Mouse (Mus musculus) MEL (cell line): ENCODE results near the gene 4930524J08Rik. TPM values are rescaled to one million over a fixed set of nuclear protein-coding genes. Genes with fewer than 3 reads are reported as not detected.

Experiments
- DNase-seq: peaks from one replicate; pipeline ENCODE4 v3.0.0; 2011; ENCODE audit warnings: low read depth, low spot score
- H3K27ac ChIP-seq: 2 replicates; pipeline ENCODE4 v1.5.1; 2012; ENCODE audit warnings: low read depth, mild to moderate bottlenecking, control low read depth, low read length, moderate library complexity; ENCODE audit not compliant: control insufficient read depth
- H3K27me3 ChIP-seq, 2 experiments: fragments of 150-350 bp in 1 of 2; sonication (generic) in 1 of 2; 2 replicates each; pipeline ENCODE4 v1.6.1; 2012; ENCODE audit warnings: low read length in 2 of 2, mild to moderate bottlenecking in 2 of 2, improper control_type of control experiment in 1 of 2, moderate library complexity in 1 of 2; ENCODE audit not compliant: insufficient read depth in 2 of 2, control insufficient read depth in 1 of 2
- H3K36me3 ChIP-seq, 2 experiments: 2 replicates each; pipeline ENCODE4 v1.6.1; 2012 to 2014; ENCODE audit warnings: low read length in 2 of 2, improper control_type of control experiment in 1 of 2, inconsistent platforms in 1 of 2, mild to moderate bottlenecking in 1 of 2; ENCODE audit not compliant: insufficient read depth in 2 of 2, control insufficient read depth in 1 of 2
- H3K4me1 ChIP-seq, 2 experiments: fragments of 150-350 bp in 1 of 2; sonication (generic) in 1 of 2; 2 replicates each; pipeline ENCODE4 v1.6.1; 2012; ENCODE audit warnings: low read length in 2 of 2, improper control_type of control experiment in 1 of 2, mild to moderate bottlenecking in 1 of 2; ENCODE audit not compliant: insufficient read depth in 2 of 2, control insufficient read depth in 1 of 2
- H3K4me3 ChIP-seq, 2 experiments: fragments of 150-350 bp in 1 of 2; sonication (generic) in 1 of 2; 2 replicates each; pipeline ENCODE4 v1.5.1; 2012; ENCODE audit warnings: low read depth in 2 of 2, low read length in 2 of 2, mild to moderate bottlenecking in 2 of 2, moderate library complexity in 2 of 2, control low read depth in 1 of 2, improper control_type of control experiment in 1 of 2; ENCODE audit not compliant: control insufficient read depth in 1 of 2, insufficient read depth in 1 of 2
- H3K79me2 ChIP-seq: 2 replicates; pipeline ENCODE4 v1.6.1; 2012; ENCODE audit warnings: mild to moderate bottlenecking, low read length, moderate library complexity; ENCODE audit not compliant: control insufficient read depth, poor library complexity, insufficient read depth
- H3K9ac ChIP-seq: 2 replicates; pipeline ENCODE4 v1.6.1; 2012; ENCODE audit warnings: low read depth, mild to moderate bottlenecking, control low read depth, low read length, moderate library complexity; ENCODE audit not compliant: control insufficient read depth, poor library complexity, severe bottlenecking
- H3K9me3 ChIP-seq: fragments of 150-350 bp; sonication (generic); replicated peaks from 2 replicates; pipeline ENCODE4 v1.6.1; 2012; ENCODE audit warnings: mild to moderate bottlenecking, low read length, improper control_type of control experiment, moderate library complexity; ENCODE audit not compliant: insufficient read depth
- BHLHE40 ChIP-seq: IDR thresholded peaks from 2 replicates; pipeline ENCODE4 v1.6.1; 2012; ENCODE audit warnings: low read depth, mild to moderate bottlenecking, inconsistent platforms, low read length, improper control_type of control experiment, borderline replicate concordance
- CTCF ChIP-seq, 3 experiments: IDR thresholded peaks in 2 of 3; conservative IDR thresholded peaks in 1 of 3; 2 replicates each; pipeline ENCODE4 v1.5.1; 2011 to 2012; ENCODE audit warnings: low read length in 3 of 3, low read depth in 2 of 3, mild to moderate bottlenecking in 2 of 3, improper control_type of control experiment in 1 of 3, inconsistent platforms in 1 of 3, mixed read lengths in 1 of 3, moderate library complexity in 1 of 3; ENCODE audit not compliant: control insufficient read depth in 1 of 3, insufficient read depth in 1 of 3, poor library complexity in 1 of 3, severe bottlenecking in 1 of 3
- EP300 ChIP-seq, 2 experiments: IDR thresholded peaks; 2 replicates each; pipeline ENCODE4 v1.6.1; 2011; ENCODE audit warnings: improper control_type of control experiment in 2 of 2, low read length in 2 of 2, low read depth in 1 of 2, mild to moderate bottlenecking in 1 of 2
- ETS1 ChIP-seq: IDR thresholded peaks from 2 replicates; pipeline ENCODE4 v1.6.1; 2012; ENCODE audit warnings: low read depth, mild to moderate bottlenecking, inconsistent platforms, low read length, improper control_type of control experiment, moderate library complexity
- GABPA ChIP-seq: IDR thresholded peaks from 2 replicates; pipeline ENCODE4 v1.6.1; 2012; ENCODE audit warnings: low read depth, mild to moderate bottlenecking, inconsistent platforms, low read length, improper control_type of control experiment, moderate library complexity
- KAT2A ChIP-seq: conservative IDR thresholded peaks from 2 replicates; pipeline ENCODE4 v1.6.1; 2012; ENCODE audit warnings: low read depth, low read length, improper control_type of control experiment, inconsistent platforms
- MAFK ChIP-seq: IDR thresholded peaks from 2 replicates; pipeline ENCODE4 v1.6.1; 2011; ENCODE audit warnings: low read depth, mild to moderate bottlenecking, low read length, improper control_type of control experiment, borderline replicate concordance
- MYB ChIP-seq: IDR thresholded peaks from 2 replicates; pipeline ENCODE4 v1.6.1; 2011; ENCODE audit warnings: mild to moderate bottlenecking, low read depth, low read length, improper control_type of control experiment
- MYC ChIP-seq: IDR thresholded peaks from 2 replicates; pipeline ENCODE4 v1.6.1; 2011; ENCODE audit warnings: low read depth, mild to moderate bottlenecking, low read length, improper control_type of control experiment, moderate library complexity
- POLR2AphosphoS5 ChIP-seq: IDR thresholded peaks from 2 replicates; pipeline ENCODE4 v1.6.1; 2012; ENCODE audit warnings: low read depth, borderline replicate concordance, mild to moderate bottlenecking, inconsistent platforms, low read length, moderate library complexity, mixed read lengths
- TAL1 ChIP-seq: IDR thresholded peaks from 2 replicates; pipeline ENCODE4 v1.6.1; 2012; ENCODE audit warnings: mild to moderate bottlenecking, inconsistent platforms, low read length, moderate library complexity, mixed read lengths
- TBP ChIP-seq: IDR thresholded peaks from 2 replicates; pipeline ENCODE4 v1.8.0; 2011; ENCODE audit warnings: low read depth, low read length, improper control_type of control experiment
- polyA plus RNA-seq, 2 experiments: library from polyadenylated mRNA; stranded (reverse) in 1 of 2; unstranded in 1 of 2; fragments of >175 nt in 1 of 2; fragments of >200 nt in 1 of 2; gene quantifications; 2 replicates each; pipeline versions ENCODE4 v1.2.1 to v1.2.4; 2012; ENCODE audit warnings: low replicate concordance in 2 of 2, low read depth in 1 of 2; ENCODE audit not compliant: insufficient read length in 2 of 2, insufficient read depth in 1 of 2, missing spikeins in 1 of 2
- total RNA-seq: library from RNA; depleted of rRNA; stranded (reverse); fragments of 300-350 nt; gene quantifications from 2 replicates; pipeline ENCODE4 v1.2.3, GENCODE M21; 2012

Gene 4930524J08Rik
- total and polyA plus RNA-seq, 3 experiments = 1.0 to 6.7 TPM; not detected in 1

- TF ChIP-seq TAL1 (no peak), ETS1 (peak; percentile 69; the same call in 1 of the 2 replicates), MYB (no peak), EP300 (IDR thresholded peaks at IDR 0.05; ENCODE audit: low read depth in 1 of 2, low read length in 2 of 2) (peak; percentile 32 to 57; a peak in 3 of 4 replicates), MYC (peak; percentile 67; the same call in 1 of the 2 replicates), MAFK (no peak), GABPA (no peak), CTCF (IDR thresholded peaks at IDR 0.05 in 2 of 3, conservative IDR thresholded peaks at IDR 0.05 in 1 of 3; ENCODE audit: control insufficient read depth in 1 of 3, insufficient read depth in 1 of 3, low read depth in 2 of 3, low read length in 3 of 3, poor library complexity in 1 of 3, severe bottlenecking in 1 of 3) (no peak)
- TF ChIP-seq, all 39 proteins: peak for 15
Measured at GRCm38 (mm10) chr5:99983452-99984061, 4.7 kb downstream of the 4930524J08Rik start (continued).

GRCm38 (mm10) chr5:99994166-99994565, 15.3 kb downstream of the 4930524J08Rik start:
- no peak overlapping the region for H3K4me3 ChIP-seq
- no peaks in the 10 kb centered on the region for H3K36me3 ChIP-seq
- H3K27ac ChIP-seq = no peak overlapping the region
- no peaks in the 10 kb centered on the region for H3K9me3 ChIP-seq
- H3K79me2 ChIP-seq = no peaks in the 10 kb centered on the region
- no peak overlapping the region for H3K9ac ChIP-seq
- no peaks in the 10 kb centered on the region for H3K27me3 ChIP-seq
- H3K4me1 ChIP-seq = no peaks in the 10 kb centered on the region
- TF ChIP-seq CTCF (IDR thresholded peaks at IDR 0.05 in 2 of 3, conservative IDR thresholded peaks at IDR 0.05 in 1 of 3; ENCODE audit: control insufficient read depth in 1 of 3, insufficient read depth in 1 of 3, low read depth in 2 of 3, low read length in 3 of 3, poor library complexity in 1 of 3, severe bottlenecking in 1 of 3) (no peak), POLR2AphosphoS5 (no peak), MYC (no peak), EP300 (IDR thresholded peaks at IDR 0.05; ENCODE audit: low read depth in 1 of 2, low read length in 2 of 2) (no peak)
- DNase-seq = no peak

GRCm38 (mm10) chr5:99994680-99995079, 15.8 kb downstream of the 4930524J08Rik start:
- Histone ChIP-seq H3K79me2 (no peaks in the 10 kb centered on the region), H3K36me3 (no peaks in the 10 kb centered on the region), H3K4me3 (no peak overlapping the region), H3K4me1 (no peaks in the 10 kb centered on the region), H3K9me3 (no peaks in the 10 kb centered on the region), H3K27me3 (no peaks in the 10 kb centered on the region), H3K9ac (no peak overlapping the region), H3K27ac (no peak overlapping the region)
- TF ChIP-seq MYB = no peak
- no peak for TF ChIP-seq BHLHE40
- no peak for TF ChIP-seq CTCF (IDR thresholded peaks at IDR 0.05 in 2 of 3, conservative IDR thresholded peaks at IDR 0.05 in 1 of 3; ENCODE audit: control insufficient read depth in 1 of 3, insufficient read depth in 1 of 3, low read depth in 2 of 3, low read length in 3 of 3, poor library complexity in 1 of 3, severe bottlenecking in 1 of 3)
- no peak for TF ChIP-seq TBP
- TF ChIP-seq KAT2A = no peak
- DNase-seq = no peak
